Mouse (Mus musculus): ENCODE measurements around the gene Srebf1. TPM values are rescaled to one million over a fixed set of nuclear protein-coding genes. Genes with fewer than 3 reads are reported as not detected.

The Srebf1 gene
- total and polyA plus RNA-seq, 3 experiments: 69.8 to 126 (median 120) TPM

DNA sequence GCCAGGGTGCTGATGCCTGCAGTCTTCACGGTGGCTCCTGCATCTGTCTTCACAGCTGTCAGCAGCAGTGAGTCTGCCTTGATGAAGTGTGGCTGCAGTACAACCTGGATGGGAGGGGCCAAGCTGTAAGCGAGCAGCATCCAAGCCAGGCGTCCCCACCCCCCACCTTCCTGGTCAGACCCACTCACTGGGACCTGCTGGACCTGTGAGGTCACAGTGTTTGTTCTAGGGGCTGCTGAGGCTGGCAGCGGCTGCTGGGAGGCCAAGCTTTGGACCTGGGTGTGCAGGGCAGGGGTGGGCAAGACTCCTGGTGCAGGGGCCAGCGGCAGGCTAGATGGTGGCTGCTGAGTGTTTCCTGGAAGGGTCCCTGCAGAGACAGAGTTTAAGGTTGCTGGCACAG lies 16.2 kb downstream of the Srebf1 start:
- H3K27me3 ChIP-seq (replicated peaks): no peaks in the 10 kb centered on the region
- dilution Hi-C loops (cut with MboI; ENCODE audit: extremely low pct_ligation_motif_present, extremely low pct_unique_long_range_greater_than_20kb, low sequenced_read_pairs) (no loop called here), in situ Hi-C loops (cut with MboI; ENCODE audit: low pct_ligation_motif_present, low pct_unique_long_range_greater_than_20kb, low sequenced_read_pairs) (no loop called here)
- no peak overlapping the region for H3K9ac ChIP-seq (ENCODE audit: insufficient read depth, low read depth)
- H3K27ac ChIP-seq (ENCODE audit: insufficient read depth, low read depth): no peak overlapping the region
- TF ChIP-seq POLR2A (IDR thresholded peaks at IDR 0.05; ENCODE audit: low read depth, low read length): no peak
- no peak for TF ChIP-seq POLR2AphosphoS2 (IDR thresholded peaks at IDR 0.05; ENCODE audit: low read depth, low read length)
- no peak for TF ChIP-seq ELF1 (IDR thresholded peaks at IDR 0.05; ENCODE audit: low read depth, low read length)
- TF ChIP-seq ZC3H11A (IDR thresholded peaks at IDR 0.05; ENCODE audit: low read depth, low read length): no peak
- TF ChIP-seq EP300 (IDR thresholded peaks at IDR 0.05; ENCODE audit: low read length): no peak
- no peak for TF ChIP-seq NELFE (IDR thresholded peaks at IDR 0.05; ENCODE audit: low read depth, low read length)
- TF ChIP-seq ZMIZ1 (IDR thresholded peaks at IDR 0.05; ENCODE audit: low read depth, low read length): no peak
- TF ChIP-seq CTCF (conservative IDR thresholded peaks at IDR 0.05 in 1 of 2, IDR thresholded peaks at IDR 0.05 in 1 of 2; ENCODE audit: low read depth in 2 of 2, low read length in 2 of 2): no peak
- no peak for TF ChIP-seq MAFK (IDR thresholded peaks at IDR 0.05; ENCODE audit: insufficient replicate concordance, low read length)
- TF ChIP-seq CHD1 (IDR thresholded peaks at IDR 0.05; ENCODE audit: low read depth, low read length): no peak
- TF ChIP-seq E2F4 (IDR thresholded peaks at IDR 0.05; ENCODE audit: insufficient replicate concordance, low read depth, low read length): no peak
- no peak for TF ChIP-seq KAT2A (IDR thresholded peaks at IDR 0.05; ENCODE audit: insufficient replicate concordance, low read length)
- TF ChIP-seq TBP (conservative IDR thresholded peaks at IDR 0.05; ENCODE audit: low read depth, low read length): no peak
- no peak for TF ChIP-seq IRF4 (IDR thresholded peaks at IDR 0.05; ENCODE audit: low read depth, low read length)
- no peak overlapping the region for H3K4me2 ChIP-seq (ENCODE audit: insufficient read depth, low read depth, poor library complexity, severe bottlenecking)
- H3K36me3 ChIP-seq (replicated peaks in 1 of 2; ENCODE audit: control insufficient read depth in 1 of 2, insufficient read depth in 1 of 2, low read length in 1 of 2): peaks cover 63 to 81% of the 10 kb centered on the region in 2 experiments
- peaks cover 24 to 41% of the 10 kb centered on the region in 2 experiments for H3K4me1 ChIP-seq (ENCODE audit: control insufficient read depth in 1 of 2, insufficient read depth in 2 of 2)
- H3K4me3 ChIP-seq (replicated peaks in 1 of 3; ENCODE audit: low read depth in 2 of 3, low read length in 2 of 3, poor library complexity in 1 of 3): no peak overlapping the region
- DNase-seq (ENCODE audit: extremely low read depth): no peak
- peaks cover 43% of the 10 kb centered on the region for H3K79me2 ChIP-seq (replicated peaks; ENCODE audit: control insufficient read depth, extremely low read depth, insufficient read depth, poor library complexity, severe bottlenecking)
- no peaks in the 10 kb centered on the region for H3K9me3 ChIP-seq (replicated peaks; ENCODE audit: low read length)

DNA sequence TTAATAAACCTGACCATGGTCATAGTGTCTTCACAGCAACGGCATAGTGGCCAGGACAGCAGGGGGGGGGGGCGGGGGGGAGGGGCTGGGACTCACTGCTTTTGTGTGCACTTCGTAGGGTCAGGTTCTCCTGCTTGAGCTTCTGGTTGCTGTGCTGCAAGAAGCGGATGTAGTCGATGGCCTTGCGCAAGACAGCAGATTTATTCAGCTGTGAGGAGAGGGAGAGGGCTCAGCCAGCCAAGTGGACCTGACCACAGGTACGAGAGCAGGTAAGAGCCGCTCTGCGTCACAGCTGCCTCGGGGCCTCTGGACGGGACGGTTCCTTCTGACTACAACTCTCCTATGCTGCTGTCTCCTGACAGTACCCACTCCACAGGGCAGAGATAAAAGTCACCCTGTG lies 17.4 kb downstream of the Srebf1 start:
- peaks cover 18 to 33% of the 10 kb centered on the region in 2 experiments for H3K4me1 ChIP-seq (ENCODE audit: control insufficient read depth in 1 of 2, insufficient read depth in 2 of 2)
- in situ Hi-C loops (cut with MboI; ENCODE audit: low pct_ligation_motif_present, low pct_unique_long_range_greater_than_20kb, low sequenced_read_pairs): no loop called here
- H3K36me3 ChIP-seq (replicated peaks in 1 of 2; ENCODE audit: control insufficient read depth in 1 of 2, insufficient read depth in 1 of 2, low read length in 1 of 2): peaks cover 75 to 91% of the 10 kb centered on the region in 2 experiments

More for the DNA sequence above, 17.4 kb downstream of the Srebf1 start:
- no peak overlapping the region for H3K9ac ChIP-seq (ENCODE audit: insufficient read depth, low read depth)
- no peak for DNase-seq (ENCODE audit: extremely low read depth)
- no peaks in the 10 kb centered on the region for H3K9me3 ChIP-seq (replicated peaks; ENCODE audit: low read length)
- no peak overlapping the region for H3K4me3 ChIP-seq (replicated peaks in 1 of 3; ENCODE audit: low read depth in 2 of 3, low read length in 2 of 3, poor library complexity in 1 of 3)
- no peaks in the 10 kb centered on the region for H3K27me3 ChIP-seq (replicated peaks)
- dilution Hi-C loops (cut with MboI; ENCODE audit: extremely low pct_ligation_motif_present, extremely low pct_unique_long_range_greater_than_20kb, low sequenced_read_pairs): no loop called here
- no peak for TF ChIP-seq MAX (IDR thresholded peaks at IDR 0.05; ENCODE audit: low read length)
- TF ChIP-seq EP300 (IDR thresholded peaks at IDR 0.05; ENCODE audit: low read length): no peak
- no peak for TF ChIP-seq E2F4 (IDR thresholded peaks at IDR 0.05; ENCODE audit: insufficient replicate concordance, low read depth, low read length)
- TF ChIP-seq MYC (IDR thresholded peaks at IDR 0.05; ENCODE audit: low read depth, low read length): no peak
- no peak for TF ChIP-seq RAD21 (IDR thresholded peaks at IDR 0.05; ENCODE audit: low read depth, low read length)
- TF ChIP-seq BHLHE40 (IDR thresholded peaks at IDR 0.05; ENCODE audit: low read depth, low read length): no peak
- TF ChIP-seq ETS1 (conservative IDR thresholded peaks at IDR 0.05; ENCODE audit: low read depth, low read length): no peak
- H3K79me2 ChIP-seq (replicated peaks; ENCODE audit: control insufficient read depth, extremely low read depth, insufficient read depth, poor library complexity, severe bottlenecking): peaks cover 36% of the 10 kb centered on the region
- no peak overlapping the region for H3K27ac ChIP-seq (ENCODE audit: insufficient read depth, low read depth)
- no peak overlapping the region for H3K4me2 ChIP-seq (ENCODE audit: insufficient read depth, low read depth, poor library complexity, severe bottlenecking)

Measured in CH12.LX (cell line).